Mouse (Mus musculus) embryonic facial prominence, embryonic 11.5 days (tissue): ENCODE measurements around the gene Secisbp2. TPM values are rescaled to one million over a fixed set of nuclear protein-coding genes. Genes with fewer than 3 reads are reported as not detected.
"Not testable (repeated sequence)": the region's sequence is repeated elsewhere in the genome, so short reads cannot be mapped to it uniquely, and the experiment has no call there.

Experiments used
- ATAC-seq: fragments of 200-750 bp; cut with Nextera tagmentation; replicated peaks from 2 replicates; pipeline ENCODE4 v1.8.0; 2017; ENCODE audit warnings: low read depth; ENCODE audit not compliant: insufficient number of reproducible peaks, low FRiP score, low TSS enrichment
- DNase-seq: peaks from one replicate; pipeline ENCODE4 v3.0.0-alpha.2; 2015; ENCODE audit warnings: low spot score
- H3K27ac ChIP-seq: fragments of 300-500 bp; sonication (generic); replicated peaks from 2 replicates; pipeline ENCODE4 v1.5.1; 2014; ENCODE audit warnings: mild to moderate bottlenecking, low read depth, low read length, control low read depth
- H3K27me3 ChIP-seq: fragments of 300-500 bp; sonication (generic); 2 replicates; pipeline ENCODE4 v1.6.1; 2014; ENCODE audit warnings: mild to moderate bottlenecking, low read length, moderate library complexity, mixed read lengths; ENCODE audit not compliant: control insufficient read depth, insufficient read depth
- H3K36me3 ChIP-seq: fragments of 300-500 bp; sonication (generic); replicated peaks from 2 replicates; pipeline ENCODE4 v1.6.1; 2014; ENCODE audit warnings: low read depth, mild to moderate bottlenecking, low read length, moderate library complexity, mixed read lengths; ENCODE audit not compliant: control insufficient read depth, insufficient read depth
- H3K4me1 ChIP-seq: fragments of 300-500 bp; sonication (generic); 2 replicates; pipeline ENCODE4 v1.6.1; 2014; ENCODE audit warnings: low read length, mixed read lengths; ENCODE audit not compliant: control insufficient read depth, insufficient read depth
- H3K4me2 ChIP-seq: fragments of 300-500 bp; sonication (generic); 2 replicates; pipeline ENCODE4 v1.6.1; 2014; ENCODE audit warnings: low read depth, mild to moderate bottlenecking, control low read depth, low read length, moderate library complexity
- H3K4me3 ChIP-seq: fragments of 300-500 bp; sonication (generic); 2 replicates; pipeline ENCODE4 v1.5.1; 2014; ENCODE audit warnings: low read depth, low read length, control low read depth
- H3K9ac ChIP-seq: fragments of 300-500 bp; sonication (generic); replicated peaks from 2 replicates; pipeline ENCODE4 v1.6.1; 2014; ENCODE audit warnings: mild to moderate bottlenecking, control low read depth, low read length
- H3K9me3 ChIP-seq: fragments of 300-500 bp; sonication (generic); replicated peaks from 2 replicates; pipeline ENCODE4 v1.6.1; 2016; ENCODE audit warnings: mild to moderate bottlenecking, low read length, inconsistent platforms, mixed read lengths; ENCODE audit not compliant: control insufficient read depth
- WGBS: fragments of 180-500 bp; shearing (Covaris S2); extraction: QIAGEN DNeasy Blood & Tissue Kit; methylation state at CpG from one replicate; pipeline ENCODE4 v1.1.7; 2014; 5-methylcytosine and 5-hydroxymethylcytosine counted together
- polyA plus RNA-seq: library from polyadenylated mRNA; unstranded; fragments of >200 nt; fragmentation: Nextera tagmentation; extraction: Ambion mirVana; gene quantifications from 2 replicates; pipeline ENCODE4 v1.2.1, GENCODE M21; 2014

Secisbp2 gene
- polyA plus RNA-seq, 1 experiment from 2014 or later, result 18.6 TPM

- H3K4me2 ChIP-seq, result no peak overlapping the region
- no peak for DNase-seq
- H3K4me3 ChIP-seq, result no peak overlapping the region
- no peaks in the 10 kb centered on the region for H3K9me3 ChIP-seq
- 83% methylated on average over 3 of the region's 3 CpGs for WGBS
- H3K36me3 ChIP-seq, result peaks cover 4% of the 10 kb centered on the region
- no peak overlapping the region for H3K9ac ChIP-seq
- no peaks in the 10 kb centered on the region for H3K4me1 ChIP-seq
- ATAC-seq, result no peak
- no peaks in the 10 kb centered on the region for H3K27me3 ChIP-seq
- H3K27ac ChIP-seq, result no peak overlapping the region
Observed at GRCm38 (mm10) chr13:51658094-51658493, 6.6 kb downstream of the Secisbp2 start.

DNA sequence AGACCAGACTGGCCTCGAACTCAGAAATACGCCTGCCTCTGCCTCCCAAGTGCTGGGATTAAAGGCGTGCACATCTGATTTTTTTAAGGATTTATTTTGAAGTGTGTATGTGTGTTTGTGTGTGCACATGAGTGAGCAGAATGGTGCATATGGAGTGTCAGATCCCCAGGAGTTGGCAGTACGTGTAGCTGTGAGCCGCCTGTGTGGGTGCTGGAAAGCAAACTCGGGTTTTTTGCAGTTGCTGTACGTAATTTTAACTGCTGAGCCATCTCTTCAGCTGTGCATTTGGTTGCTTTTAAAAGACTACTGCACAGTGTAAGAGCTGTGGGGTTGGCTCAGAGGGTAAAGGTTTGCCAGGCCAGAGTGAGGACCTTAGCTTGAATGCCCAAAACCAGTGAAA is 8.1 kb downstream of the Secisbp2 start:
- H3K9me3 ChIP-seq, result no peaks in the 10 kb centered on the region
- H3K27me3 ChIP-seq, result no peaks in the 10 kb centered on the region
- H3K36me3 ChIP-seq, result peaks cover 6% of the 10 kb centered on the region
- no peak overlapping the region for H3K4me3 ChIP-seq
- no peak overlapping the region for H3K4me2 ChIP-seq
- H3K9ac ChIP-seq, result no peak overlapping the region
- DNase-seq (no peak), ATAC-seq (no peak)
- 97% methylated on average over 7 of the region's 7 CpGs for WGBS
- H3K27ac ChIP-seq, result no peak overlapping the region
- no peaks in the 10 kb centered on the region for H3K4me1 ChIP-seq

GRCm38 (mm10) chr13:51663561-51663960 is 12.1 kb downstream of the Secisbp2 start:
- Histone ChIP-seq H3K9ac (no peak overlapping the region), H3K4me2 (no peak overlapping the region), H3K9me3 (no peaks in the 10 kb centered on the region), H3K4me1 (no peaks in the 10 kb centered on the region), H3K4me3 (no peak overlapping the region), H3K36me3 (peaks cover 6% of the 10 kb centered on the region), H3K27ac (no peak overlapping the region), H3K27me3 (no peaks in the 10 kb centered on the region)
- no peak for DNase-seq
- WGBS, result 86% methylated on average over 2 of the region's 2 CpGs
- ATAC-seq, result no peak

DNA sequence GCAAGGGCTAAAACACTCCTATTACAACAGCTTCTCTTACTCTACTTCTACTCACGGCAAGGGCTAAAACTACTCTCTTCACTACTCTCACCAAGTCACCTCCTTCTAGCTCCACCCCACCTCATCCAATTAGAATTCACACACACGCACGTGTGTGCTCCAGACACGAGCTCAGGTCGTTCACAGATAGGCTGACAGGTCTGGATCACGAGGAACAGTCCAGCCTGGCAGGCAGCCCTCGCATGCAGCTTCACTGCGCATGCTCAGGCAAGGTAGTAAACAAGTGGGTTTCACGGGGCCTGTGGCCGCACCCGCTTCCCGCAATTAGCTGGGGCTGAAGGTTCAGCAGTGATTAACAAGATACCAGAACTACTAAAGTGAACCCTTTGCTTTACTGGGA is 16.7 kb downstream of the Secisbp2 start:
- not testable (repeated sequence) for H3K27ac ChIP-seq, H3K4me1 ChIP-seq, DNase-seq, H3K9me3 ChIP-seq, ATAC-seq, H3K4me3 ChIP-seq, H3K36me3 ChIP-seq, H3K4me2 ChIP-seq, H3K27me3 ChIP-seq, H3K9ac ChIP-seq
- 87% methylated on average over 12 of the region's 12 CpGs for WGBS

GRCm38 (mm10) chr13:51676641-51677040 is 25.1 kb downstream of the Secisbp2 start:
- 85% methylated on average over 4 of the region's 4 CpGs for WGBS
- DNase-seq (no peak), ATAC-seq (no peak)
- Histone ChIP-seq H3K9ac (no peak overlapping the region), H3K36me3 (peaks cover 18% of the 10 kb centered on the region), H3K4me1 (no peaks in the 10 kb centered on the region), H3K4me2 (no peak overlapping the region), H3K27me3 (no peaks in the 10 kb centered on the region), H3K9me3 (no peaks in the 10 kb centered on the region), H3K27ac (no peak overlapping the region), H3K4me3 (no peak overlapping the region)

GRCm38 (mm10) chr13:51677041-51677440 is 25.5 kb downstream of the Secisbp2 start:
- DNase-seq, result no peak

DNA sequence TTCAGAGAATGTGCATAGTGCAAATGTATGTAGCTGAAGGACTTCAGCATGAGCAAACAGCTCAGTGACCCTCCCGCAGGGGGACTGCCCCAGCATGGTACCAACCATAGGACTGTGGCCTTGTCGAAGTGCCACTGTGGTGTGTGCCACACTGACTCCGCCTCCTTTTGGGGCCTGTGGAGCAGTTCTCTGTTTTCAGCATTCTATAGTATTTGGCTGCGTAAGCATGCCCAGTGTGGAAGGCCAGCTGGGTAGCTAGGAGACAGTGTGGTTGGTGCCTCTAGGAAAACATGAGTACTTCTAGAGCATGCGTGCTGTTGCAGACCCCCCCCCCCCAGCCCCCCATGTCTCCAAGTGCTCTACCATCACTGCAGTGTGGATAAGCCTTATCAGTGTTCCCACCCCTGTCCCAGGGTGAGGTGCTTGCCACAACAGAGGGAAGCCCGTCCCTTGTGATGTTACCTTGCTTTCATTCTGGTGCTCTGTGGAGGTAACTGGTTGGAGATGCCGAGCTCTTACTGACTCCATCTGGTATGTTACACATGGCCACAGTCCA is 26.2 kb downstream of the Secisbp2 start:
- Histone ChIP-seq H3K4me2 (no peak overlapping the region), H3K9me3 (no peaks in the 10 kb centered on the region), H3K4me3 (no peak overlapping the region), H3K4me1 (no peaks in the 10 kb centered on the region), H3K9ac (no peak overlapping the region), H3K27ac (no peak overlapping the region), H3K36me3 (peaks cover 18% of the 10 kb centered on the region), H3K27me3 (no peaks in the 10 kb centered on the region)
- WGBS, result 88% methylated on average over 7 of the region's 7 CpGs
- ATAC-seq (no peak), DNase-seq (no peak)

More at GRCm38 (mm10) chr13:51677041-51677440, 25.5 kb downstream of the Secisbp2 start:
- no peak for ATAC-seq
- WGBS, result 96% methylated on average over 12 of the region's 12 CpGs
- Histone ChIP-seq H3K9me3 (no peaks in the 10 kb centered on the region), H3K27me3 (no peaks in the 10 kb centered on the region), H3K4me1 (no peaks in the 10 kb centered on the region), H3K9ac (no peak overlapping the region), H3K4me3 (no peak overlapping the region), H3K36me3 (peaks cover 18% of the 10 kb centered on the region), H3K4me2 (no peak overlapping the region), H3K27ac (no peak overlapping the region)

GRCm38 (mm10) chr13:51678687-51679086 is 27.2 kb downstream of the Secisbp2 start:
- no peak overlapping the region for H3K4me2 ChIP-seq
- H3K9ac ChIP-seq, result no peak overlapping the region
- no peak for ATAC-seq
- no peaks in the 10 kb centered on the region for H3K9me3 ChIP-seq
- H3K4me3 ChIP-seq, result no peak overlapping the region
- no peak overlapping the region for H3K27ac ChIP-seq
- no peaks in the 10 kb centered on the region for H3K27me3 ChIP-seq
- WGBS, result 87% methylated on average over 6 of the region's 6 CpGs
- H3K4me1 ChIP-seq, result no peaks in the 10 kb centered on the region
- H3K36me3 ChIP-seq, result peaks cover 18% of the 10 kb centered on the region
- DNase-seq, result no peak
